Mouse (Mus musculus) MEL (cell line): ENCODE data around the gene Gusb. TPM values are rescaled to one million over a fixed set of nuclear protein-coding genes. Genes with fewer than 3 reads are reported as not detected.
A peak's percentile ranks its signal among the peaks of the same experiment; 100 is the strongest.

Experiments used
- DNase-seq: peaks from one replicate; pipeline ENCODE4 v3.0.0; 2011; ENCODE audit warnings: low read depth, low spot score
- H3K27ac ChIP-seq: 2 replicates; pipeline ENCODE4 v1.5.1; 2012; ENCODE audit warnings: low read depth, mild to moderate bottlenecking, control low read depth, low read length, moderate library complexity; ENCODE audit not compliant: control insufficient read depth
- H3K27me3 ChIP-seq, 2 experiments: fragments of 150-350 bp in 1 of 2; sonication (generic) in 1 of 2; 2 replicates each; pipeline ENCODE4 v1.6.1; 2012; ENCODE audit warnings: low read length in 2 of 2, mild to moderate bottlenecking in 2 of 2, improper control_type of control experiment in 1 of 2, moderate library complexity in 1 of 2; ENCODE audit not compliant: insufficient read depth in 2 of 2, control insufficient read depth in 1 of 2
- H3K36me3 ChIP-seq, 2 experiments: 2 replicates each; pipeline ENCODE4 v1.6.1; 2012 to 2014; ENCODE audit warnings: low read length in 2 of 2, improper control_type of control experiment in 1 of 2, inconsistent platforms in 1 of 2, mild to moderate bottlenecking in 1 of 2; ENCODE audit not compliant: insufficient read depth in 2 of 2, control insufficient read depth in 1 of 2
- H3K4me1 ChIP-seq, 2 experiments: fragments of 150-350 bp in 1 of 2; sonication (generic) in 1 of 2; 2 replicates each; pipeline ENCODE4 v1.6.1; 2012; ENCODE audit warnings: low read length in 2 of 2, improper control_type of control experiment in 1 of 2, mild to moderate bottlenecking in 1 of 2; ENCODE audit not compliant: insufficient read depth in 2 of 2, control insufficient read depth in 1 of 2
- H3K4me3 ChIP-seq, 2 experiments: fragments of 150-350 bp in 1 of 2; sonication (generic) in 1 of 2; 2 replicates each; pipeline ENCODE4 v1.5.1; 2012; ENCODE audit warnings: low read depth in 2 of 2, low read length in 2 of 2, mild to moderate bottlenecking in 2 of 2, moderate library complexity in 2 of 2, control low read depth in 1 of 2, improper control_type of control experiment in 1 of 2; ENCODE audit not compliant: control insufficient read depth in 1 of 2, insufficient read depth in 1 of 2
- H3K79me2 ChIP-seq: 2 replicates; pipeline ENCODE4 v1.6.1; 2012; ENCODE audit warnings: mild to moderate bottlenecking, low read length, moderate library complexity; ENCODE audit not compliant: control insufficient read depth, poor library complexity, insufficient read depth
- H3K9ac ChIP-seq: 2 replicates; pipeline ENCODE4 v1.6.1; 2012; ENCODE audit warnings: low read depth, mild to moderate bottlenecking, control low read depth, low read length, moderate library complexity; ENCODE audit not compliant: control insufficient read depth, poor library complexity, severe bottlenecking
- H3K9me3 ChIP-seq: fragments of 150-350 bp; sonication (generic); replicated peaks from 2 replicates; pipeline ENCODE4 v1.6.1; 2012; ENCODE audit warnings: mild to moderate bottlenecking, low read length, improper control_type of control experiment, moderate library complexity; ENCODE audit not compliant: insufficient read depth
- BHLHE40 ChIP-seq: IDR thresholded peaks from 2 replicates; pipeline ENCODE4 v1.6.1; 2012; ENCODE audit warnings: low read depth, mild to moderate bottlenecking, inconsistent platforms, low read length, improper control_type of control experiment, borderline replicate concordance
- CHD1 ChIP-seq: IDR thresholded peaks from 2 replicates; pipeline ENCODE4 v1.6.1; 2012; ENCODE audit warnings: low read depth, mild to moderate bottlenecking, inconsistent platforms, low read length, improper control_type of control experiment
- CHD2 ChIP-seq: IDR thresholded peaks from 2 replicates; pipeline ENCODE4 v1.6.1; 2011; ENCODE audit warnings: low read length, improper control_type of control experiment
- CTCF ChIP-seq, 3 experiments: IDR thresholded peaks in 2 of 3; conservative IDR thresholded peaks in 1 of 3; 2 replicates each; pipeline ENCODE4 v1.5.1; 2011 to 2012; ENCODE audit warnings: low read length in 3 of 3, low read depth in 2 of 3, mild to moderate bottlenecking in 2 of 3, improper control_type of control experiment in 1 of 3, inconsistent platforms in 1 of 3, mixed read lengths in 1 of 3, moderate library complexity in 1 of 3; ENCODE audit not compliant: control insufficient read depth in 1 of 3, insufficient read depth in 1 of 3, poor library complexity in 1 of 3, severe bottlenecking in 1 of 3
- ELF1 ChIP-seq: IDR thresholded peaks from 2 replicates; pipeline ENCODE4 v1.6.1; 2014; ENCODE audit warnings: low read depth, mild to moderate bottlenecking, inconsistent platforms, low read length, improper control_type of control experiment, moderate library complexity
- EP300 ChIP-seq, 2 experiments: IDR thresholded peaks; 2 replicates each; pipeline ENCODE4 v1.6.1; 2011; ENCODE audit warnings: improper control_type of control experiment in 2 of 2, low read length in 2 of 2, low read depth in 1 of 2, mild to moderate bottlenecking in 1 of 2
- GABPA ChIP-seq: IDR thresholded peaks from 2 replicates; pipeline ENCODE4 v1.6.1; 2012; ENCODE audit warnings: low read depth, mild to moderate bottlenecking, inconsistent platforms, low read length, improper control_type of control experiment, moderate library complexity
- HCFC1 ChIP-seq: IDR thresholded peaks from 2 replicates; pipeline ENCODE4 v1.6.1; 2012; ENCODE audit warnings: low read depth, mild to moderate bottlenecking, inconsistent platforms, low read length, improper control_type of control experiment, moderate library complexity
- JUND ChIP-seq: IDR thresholded peaks from 2 replicates; pipeline ENCODE4 v1.6.1; 2011; ENCODE audit warnings: low read depth, mild to moderate bottlenecking, improper control_type of control experiment, low read length
- MAX ChIP-seq: IDR thresholded peaks from 2 replicates; pipeline ENCODE4 v1.6.1; 2011; ENCODE audit warnings: low read length, improper control_type of control experiment
- MAZ ChIP-seq: IDR thresholded peaks from 2 replicates; pipeline ENCODE4 v1.6.1; 2012; ENCODE audit warnings: low read depth, mild to moderate bottlenecking, inconsistent platforms, low read length, improper control_type of control experiment
- MEF2A ChIP-seq: IDR thresholded peaks from 2 replicates; pipeline ENCODE4 v1.6.1; 2014; ENCODE audit warnings: low read depth, mild to moderate bottlenecking, inconsistent platforms, low read length, improper control_type of control experiment; ENCODE audit not compliant: poor library complexity, insufficient replicate concordance, severe bottlenecking; ENCODE audit errors: extremely low read depth
- MXI1 ChIP-seq: IDR thresholded peaks from 2 replicates; pipeline ENCODE4 v1.6.1; 2011; ENCODE audit warnings: mild to moderate bottlenecking, low read depth, low read length, improper control_type of control experiment
- MYB ChIP-seq: IDR thresholded peaks from 2 replicates; pipeline ENCODE4 v1.6.1; 2011; ENCODE audit warnings: mild to moderate bottlenecking, low read depth, low read length, improper control_type of control experiment
- MYC ChIP-seq: IDR thresholded peaks from 2 replicates; pipeline ENCODE4 v1.6.1; 2011; ENCODE audit warnings: low read depth, mild to moderate bottlenecking, low read length, improper control_type of control experiment, moderate library complexity
- NELFE ChIP-seq: IDR thresholded peaks from 2 replicates; pipeline ENCODE4 v1.6.1; 2011; ENCODE audit warnings: low read depth, low read length, improper control_type of control experiment
- NRF1 ChIP-seq: IDR thresholded peaks from 2 replicates; pipeline ENCODE4 v1.6.1; 2014; ENCODE audit warnings: low read depth, mild to moderate bottlenecking, inconsistent platforms, low read length, improper control_type of control experiment, moderate library complexity; ENCODE audit not compliant: poor library complexity, insufficient read depth, severe bottlenecking
- POLR2A ChIP-seq, 2 experiments: IDR thresholded peaks; 2 replicates each; pipeline ENCODE4 v1.6.1; 2011 to 2012; ENCODE audit warnings: low read length in 2 of 2, mild to moderate bottlenecking in 2 of 2, control low read depth in 1 of 2, improper control_type of control experiment in 1 of 2, low read depth in 1 of 2, moderate library complexity in 1 of 2; ENCODE audit not compliant: control insufficient read depth in 1 of 2, insufficient read depth in 1 of 2, poor library complexity in 1 of 2
- POLR2AphosphoS2 ChIP-seq: IDR thresholded peaks from 2 replicates; pipeline ENCODE4 v1.6.1; 2011; ENCODE audit warnings: low read length, improper control_type of control experiment
- RAD21 ChIP-seq: IDR thresholded peaks from 2 replicates; pipeline ENCODE4 v1.6.1; 2011; ENCODE audit warnings: mild to moderate bottlenecking, low read depth, low read length, improper control_type of control experiment
- SIN3A ChIP-seq: IDR thresholded peaks from 2 replicates; pipeline ENCODE4 v1.6.1; 2012; ENCODE audit warnings: low read length, improper control_type of control experiment, inconsistent platforms
- SMC3 ChIP-seq: IDR thresholded peaks from 2 replicates; pipeline ENCODE4 v1.6.1; 2011; ENCODE audit warnings: low read depth, low read length, improper control_type of control experiment
- TAL1 ChIP-seq: IDR thresholded peaks from 2 replicates; pipeline ENCODE4 v1.6.1; 2012; ENCODE audit warnings: mild to moderate bottlenecking, inconsistent platforms, low read length, moderate library complexity, mixed read lengths
- USF1 ChIP-seq: IDR thresholded peaks from 2 replicates; pipeline ENCODE4 v1.6.1; 2014; ENCODE audit warnings: low read depth, mild to moderate bottlenecking, inconsistent platforms, low read length, improper control_type of control experiment, moderate library complexity
- USF2 ChIP-seq, 2 experiments: IDR thresholded peaks; 2 replicates each; pipeline ENCODE4 v1.6.1; 2011 to 2012; ENCODE audit warnings: improper control_type of control experiment in 2 of 2, low read length in 2 of 2, borderline replicate concordance in 1 of 2, inconsistent platforms in 1 of 2, low read depth in 1 of 2, mild to moderate bottlenecking in 1 of 2; ENCODE audit not compliant: insufficient read depth in 1 of 2
- ZC3H11A ChIP-seq: IDR thresholded peaks from 2 replicates; pipeline ENCODE4 v1.6.1; 2012; ENCODE audit warnings: low read depth, mild to moderate bottlenecking, inconsistent platforms, low read length, improper control_type of control experiment
- ZKSCAN1 ChIP-seq: IDR thresholded peaks from 2 replicates; pipeline ENCODE4 v1.6.1; 2012; ENCODE audit warnings: low read depth, mild to moderate bottlenecking, inconsistent platforms, low read length, improper control_type of control experiment, moderate library complexity
- ZNF384 ChIP-seq: IDR thresholded peaks from 2 replicates; pipeline ENCODE4 v1.6.1; 2012; ENCODE audit warnings: low read depth, mild to moderate bottlenecking, inconsistent platforms, low read length, improper control_type of control experiment
- polyA plus RNA-seq, 2 experiments: library from polyadenylated mRNA; stranded (reverse) in 1 of 2; unstranded in 1 of 2; fragments of >175 nt in 1 of 2; fragments of >200 nt in 1 of 2; gene quantifications; 2 replicates each; pipeline versions ENCODE4 v1.2.1 to v1.2.4; 2012; ENCODE audit warnings: low replicate concordance in 2 of 2, low read depth in 1 of 2; ENCODE audit not compliant: insufficient read length in 2 of 2, insufficient read depth in 1 of 2, missing spikeins in 1 of 2
- total RNA-seq: library from RNA; depleted of rRNA; stranded (reverse); fragments of 300-350 nt; gene quantifications from 2 replicates; pipeline ENCODE4 v1.2.3, GENCODE M21; 2012

Gusb gene
- total and polyA plus RNA-seq, 3 experiments: 44.4 to 107 (median 54.2) TPM

- Histone ChIP-seq H3K9me3 (no peaks in the 10 kb centered on the region), H3K9ac (no peak overlapping the region), H3K36me3 (peaks cover 0 to 25% of the 10 kb centered on the region in 2 experiments; a peak in 2 of 4 replicates), H3K27me3 (no peaks in the 10 kb centered on the region), H3K27ac (no peak overlapping the region), H3K79me2 (no peaks in the 10 kb centered on the region), H3K4me3 (no peak overlapping the region), H3K4me1 (no peaks in the 10 kb centered on the region)
- peak; percentile 55 for DNase-seq
- TF ChIP-seq NRF1 (no peak), BHLHE40 (no peak), RAD21 (no peak; the same call in 1 of the 2 replicates), ZC3H11A (no peak; the same call in 1 of the 2 replicates), EP300 (IDR thresholded peaks at IDR 0.05; ENCODE audit: low read depth in 1 of 2, low read length in 2 of 2) (no peak), MYC (no peak), SMC3 (peak; percentile 35; the same call in 1 of the 2 replicates), CTCF (IDR thresholded peaks at IDR 0.05 in 2 of 3, conservative IDR thresholded peaks at IDR 0.05 in 1 of 3; ENCODE audit: control insufficient read depth in 1 of 3, insufficient read depth in 1 of 3, low read depth in 2 of 3, low read length in 3 of 3, poor library complexity in 1 of 3, severe bottlenecking in 1 of 3) (peak; percentile 63 to 80 (median 68)), NELFE (no peak), TAL1 (no peak), CHD1 (no peak), USF1 (no peak), GABPA (no peak), HCFC1 (no peak), USF2 (IDR thresholded peaks at IDR 0.05; ENCODE audit: borderline replicate concordance in 1 of 2, insufficient read depth in 1 of 2, low read depth in 1 of 2, low read length in 2 of 2) (no peak), JUND (no peak), POLR2A (IDR thresholded peaks at IDR 0.05; ENCODE audit: control insufficient read depth in 1 of 2, insufficient read depth in 1 of 2, low read depth in 1 of 2, low read length in 2 of 2, poor library complexity in 1 of 2) (no peak), POLR2AphosphoS2 (no peak)
Observed at GRCm38 (mm10) chr5:130047013-130047412, 44.2 kb upstream of the Gusb start.

- TF ChIP-seq CHD1: no peak
- TF ChIP-seq SIN3A: no peak
- no peak for TF ChIP-seq ELF1
- no peak for TF ChIP-seq MXI1
- no peak for TF ChIP-seq USF2 (IDR thresholded peaks at IDR 0.05; ENCODE audit: borderline replicate concordance in 1 of 2, insufficient read depth in 1 of 2, low read depth in 1 of 2, low read length in 2 of 2)
- TF ChIP-seq MYC: no peak
- no peak for TF ChIP-seq ZNF384
- no peak for TF ChIP-seq MAZ
- no peak for TF ChIP-seq ZC3H11A
- no peak for TF ChIP-seq POLR2A (IDR thresholded peaks at IDR 0.05; ENCODE audit: control insufficient read depth in 1 of 2, insufficient read depth in 1 of 2, low read depth in 1 of 2, low read length in 2 of 2, poor library complexity in 1 of 2)
- TF ChIP-seq ZKSCAN1: no peak
- no peak for TF ChIP-seq SMC3
- no peak for TF ChIP-seq MYB
- no peak for TF ChIP-seq MEF2A
- no peak for TF ChIP-seq MAX
- TF ChIP-seq CHD2: no peak
- no peak for TF ChIP-seq POLR2AphosphoS2
- TF ChIP-seq JUND: no peak
- H3K9me3 ChIP-seq: no peaks in the 10 kb centered on the region
- no peak overlapping the region for H3K27ac ChIP-seq
- H3K27me3 ChIP-seq: no peaks in the 10 kb centered on the region
- no peak overlapping the region for H3K9ac ChIP-seq
- peaks cover 0 to 27% of the 10 kb centered on the region in 2 experiments; a peak in 2 of 4 replicates for H3K36me3 ChIP-seq
- no peaks in the 10 kb centered on the region for H3K4me1 ChIP-seq
- H3K4me3 ChIP-seq: no peak overlapping the region
- no peak for DNase-seq
- H3K79me2 ChIP-seq: no peaks in the 10 kb centered on the region
Observed at GRCm38 (mm10) chr5:130046589-130046988, 43.7 kb upstream of the Gusb start.
